Mouse (Mus musculus) kidney, postnatal 25 days (tissue): ENCODE data around the gene Crispld2.

ENCODE experiments used
- DNase-seq, 2 experiments: peaks; one replicate each; pipeline ENCODE4 v3.0.0; 2021; ENCODE audit warnings: mixed read lengths in 2 of 2

The Crispld2 gene

DNA sequence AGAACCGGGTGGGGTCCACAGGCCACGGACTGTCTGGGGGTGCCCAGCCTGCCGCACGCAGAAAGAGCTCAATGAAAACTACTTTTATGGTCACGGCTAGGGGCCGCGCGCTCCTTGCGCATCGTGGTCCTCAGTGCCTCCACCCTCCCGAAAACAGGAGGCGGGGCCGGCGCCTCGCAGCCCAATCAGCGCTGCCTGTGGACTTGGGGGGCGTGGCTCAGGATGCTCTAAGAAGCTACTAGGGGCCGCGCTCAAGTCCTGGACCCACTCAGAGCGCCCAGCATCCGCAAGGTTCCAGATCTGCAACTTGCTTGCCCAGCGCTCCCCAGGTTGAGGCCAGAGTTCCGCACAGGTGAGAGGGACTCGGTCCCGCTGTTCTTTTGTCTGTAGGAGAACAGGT lies at the start of gene Crispld2:
Gene Crispld2 (plus strand): TSS at position 190 of the 400 bp plus-strand sequence.
- DNase-seq, result peak; percentile 82 to 84

DNA sequence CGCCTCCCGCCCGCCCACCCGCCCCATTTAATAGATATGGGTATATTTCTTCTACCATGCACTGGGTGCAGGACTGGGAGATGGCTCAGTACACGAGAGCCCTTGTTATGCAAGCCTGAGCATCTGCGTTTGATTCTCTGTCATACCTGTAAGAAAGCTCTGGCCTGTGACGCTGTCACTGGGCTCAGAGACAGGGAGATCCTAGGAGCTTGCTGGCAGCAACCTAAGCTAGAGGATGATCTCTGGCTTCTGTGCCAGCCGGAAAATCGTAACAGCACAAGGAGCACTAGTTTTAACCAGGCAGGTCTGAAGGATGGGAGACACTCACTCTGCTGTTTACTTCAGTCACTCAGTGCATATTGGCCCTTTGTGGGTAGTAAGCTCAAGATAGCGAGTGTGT lies 48.6 kb upstream of the Crispld2 start:
- no peak for DNase-seq

DNA sequence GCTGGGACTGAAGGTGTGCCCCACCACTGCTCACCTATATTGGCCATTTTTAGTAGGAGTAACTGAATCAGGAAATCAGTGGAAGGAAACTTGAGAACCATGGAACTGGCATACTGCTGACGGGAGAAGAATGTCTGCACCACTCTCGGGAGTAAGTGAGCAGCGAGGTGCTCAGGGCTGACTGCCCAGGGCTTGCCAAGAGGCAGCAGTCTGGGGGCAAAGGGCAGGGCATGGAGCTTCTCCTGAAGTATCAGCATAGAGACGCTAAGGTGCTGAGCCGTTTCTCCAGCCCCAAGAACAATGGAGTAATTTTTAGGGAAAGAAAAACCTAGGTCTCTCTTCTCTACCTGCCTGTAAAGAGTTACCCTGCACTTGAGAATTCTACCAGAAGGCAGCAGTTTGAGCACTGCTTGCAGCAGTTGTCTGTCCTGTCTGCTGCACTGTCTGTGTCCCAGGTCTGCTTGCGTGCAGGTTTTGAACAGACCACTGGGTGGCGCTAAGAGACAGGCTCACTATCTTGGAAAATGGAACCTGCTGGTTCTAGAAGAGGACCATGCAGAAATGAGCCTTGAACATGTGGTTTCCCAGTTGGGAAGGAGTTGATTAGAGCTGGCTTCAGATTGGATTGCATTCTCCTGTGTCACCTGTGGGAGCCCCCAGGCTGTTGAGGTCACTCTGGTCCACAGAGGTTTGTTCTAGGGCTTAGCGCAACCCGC lies 48.0 kb upstream of the Crispld2 start:
- DNase-seq, result peak; percentile 85 to 91

DNA sequence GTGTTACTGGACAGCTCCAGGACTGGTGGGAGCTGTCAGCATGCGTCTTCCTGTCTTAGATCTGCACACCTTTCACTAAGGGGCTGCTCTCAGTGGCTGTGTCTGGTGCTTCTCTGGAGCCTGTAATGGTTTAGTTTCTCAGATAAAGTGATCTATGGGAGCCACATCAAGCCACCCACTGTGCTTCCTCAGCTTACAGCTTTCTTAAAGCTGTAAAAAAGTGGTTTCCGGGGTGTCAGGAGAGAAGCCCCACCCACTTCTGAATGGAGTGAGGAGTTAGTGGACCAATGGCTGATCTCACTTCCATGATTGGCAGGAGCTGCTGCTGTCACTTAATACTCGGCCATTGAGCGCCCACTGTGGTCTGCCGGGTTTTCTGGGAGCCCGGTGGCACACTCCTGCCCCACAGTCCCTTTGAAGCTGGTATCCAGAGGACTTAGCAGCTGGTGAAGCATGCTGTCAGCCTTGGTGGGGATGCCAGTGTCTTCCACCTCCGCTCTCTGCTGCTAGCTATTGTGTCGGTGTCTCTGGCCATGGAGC lies 45.8 kb upstream of the Crispld2 start:
- DNase-seq, result no peak

DNA sequence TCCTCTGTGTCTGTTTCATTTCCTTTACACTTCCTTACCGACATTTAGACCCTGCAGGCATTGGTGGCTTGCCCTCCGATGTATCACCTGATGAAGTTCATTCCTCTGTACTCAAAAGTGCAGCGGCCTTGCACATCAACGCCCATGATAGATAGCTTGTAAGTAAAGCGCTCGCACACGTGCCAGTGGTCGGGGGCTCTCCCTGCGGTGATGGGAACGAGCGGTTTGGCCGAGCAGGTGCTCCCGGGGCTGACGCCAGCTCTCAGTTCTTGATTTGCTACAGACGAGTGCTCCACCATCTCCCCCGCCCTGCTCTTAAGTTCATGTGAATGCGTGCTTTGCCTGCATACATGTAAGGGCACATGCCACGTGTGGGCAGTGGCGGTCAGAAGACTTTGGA lies 44.6 kb upstream of the Crispld2 start:
- DNase-seq, result no peak

- no peak for DNase-seq
Observed at GRCm38 (mm10) chr8:119948340-119948739, 43.9 kb upstream of the Crispld2 start.

DNA sequence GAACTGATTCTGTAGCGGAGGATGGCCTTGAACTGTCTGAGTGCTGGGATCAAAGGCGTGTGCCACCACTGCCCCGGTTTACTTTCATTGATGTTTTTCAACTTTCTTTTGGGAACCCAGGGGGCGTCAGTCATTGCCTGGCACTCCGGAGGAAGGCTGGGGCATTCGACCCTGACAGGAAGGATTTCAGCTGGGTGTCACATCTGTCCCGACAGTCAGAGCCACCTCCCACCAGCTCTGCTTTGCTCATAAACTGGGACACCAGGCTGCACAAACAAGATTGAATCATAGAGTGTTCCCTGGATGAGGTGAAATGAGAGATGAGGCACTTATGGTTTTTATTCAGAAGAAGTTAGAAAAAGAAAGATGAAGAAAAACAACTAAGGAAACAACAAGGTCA lies 40.0 kb upstream of the Crispld2 start:
- DNase-seq, result no peak

DNA sequence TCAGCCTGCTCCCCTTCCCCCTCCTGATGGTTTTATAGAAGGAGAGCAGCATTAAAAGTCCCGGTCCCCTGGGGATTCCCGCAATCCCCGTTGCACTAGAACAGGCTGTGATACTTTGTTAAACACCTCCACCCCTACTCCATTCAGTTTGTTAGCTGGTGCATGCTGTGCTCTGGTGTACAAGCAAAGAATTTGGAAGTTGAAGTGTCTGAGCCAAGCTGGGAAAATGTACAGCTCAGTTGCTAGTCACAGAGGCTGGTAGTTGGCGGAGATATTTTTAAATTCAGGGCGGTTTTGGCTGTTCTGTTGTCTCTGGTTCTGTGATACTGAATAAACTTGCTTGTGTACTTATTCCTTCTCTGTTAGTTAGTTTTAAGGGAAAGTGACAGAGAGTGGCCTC lies 39.5 kb upstream of the Crispld2 start:
- DNase-seq, result no peak

DNA sequence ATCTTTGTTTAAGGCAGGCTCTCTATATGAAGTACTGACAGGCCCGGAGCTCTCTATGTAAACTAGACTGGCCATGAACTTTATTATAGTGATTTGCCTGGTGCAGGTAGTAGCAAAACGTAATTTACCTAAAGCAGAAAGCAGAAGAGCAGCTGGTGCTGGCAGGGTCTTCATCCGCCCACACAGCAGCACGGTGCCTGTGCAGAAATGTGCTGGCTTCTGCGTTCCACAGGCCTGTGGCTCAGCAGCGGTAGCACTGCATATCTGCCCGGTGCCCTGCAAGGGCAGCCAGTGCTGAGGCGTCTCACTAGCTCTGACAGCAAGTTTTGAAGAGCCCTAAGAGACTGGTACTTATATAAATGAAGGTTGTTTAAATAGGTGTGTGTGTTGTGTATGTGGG lies 36.9 kb upstream of the Crispld2 start:
- no peak for DNase-seq

- DNase-seq, result peak; percentile 55 to 65
Observed at GRCm38 (mm10) chr8:119958076-119958475, 34.2 kb upstream of the Crispld2 start.

DNA sequence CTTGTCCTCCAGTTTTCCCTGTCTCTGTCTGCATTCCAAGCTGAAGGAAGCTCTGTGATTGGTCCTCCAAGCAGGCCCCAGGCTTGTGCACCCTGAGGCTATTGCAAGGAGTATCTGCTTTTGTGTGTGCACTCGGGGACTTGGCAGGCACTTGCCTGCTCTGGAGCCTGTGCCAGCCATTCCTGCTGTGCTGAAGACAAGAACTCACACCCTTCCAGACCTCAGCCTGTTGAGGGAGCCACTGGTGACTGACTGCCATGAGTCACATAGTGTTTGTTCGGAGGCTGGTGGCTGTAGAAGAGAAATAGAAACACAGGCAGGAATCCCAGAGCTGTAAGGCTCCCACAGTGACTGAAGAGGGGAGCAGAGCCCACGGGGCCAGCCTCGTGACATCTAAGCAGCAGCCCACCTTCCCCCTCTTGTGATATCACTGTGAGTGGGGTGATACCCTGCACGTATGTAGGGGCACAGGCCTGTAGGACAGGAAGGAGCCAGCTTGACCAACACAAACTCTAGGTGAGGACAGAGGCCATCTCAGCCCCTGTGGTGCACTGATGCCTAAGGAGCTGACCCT lies 31.6 kb upstream of the Crispld2 start:
- no peak for DNase-seq

GRCm38 (mm10) chr8:119964859-119965258 lies 27.4 kb upstream of the Crispld2 start:
- DNase-seq, result no peak

GRCm38 (mm10) chr8:119967435-119967834 lies 24.8 kb upstream of the Crispld2 start:
- no peak for DNase-seq

- no peak for DNase-seq
Observed at GRCm38 (mm10) chr8:119970169-119970568, 22.1 kb upstream of the Crispld2 start.

DNA sequence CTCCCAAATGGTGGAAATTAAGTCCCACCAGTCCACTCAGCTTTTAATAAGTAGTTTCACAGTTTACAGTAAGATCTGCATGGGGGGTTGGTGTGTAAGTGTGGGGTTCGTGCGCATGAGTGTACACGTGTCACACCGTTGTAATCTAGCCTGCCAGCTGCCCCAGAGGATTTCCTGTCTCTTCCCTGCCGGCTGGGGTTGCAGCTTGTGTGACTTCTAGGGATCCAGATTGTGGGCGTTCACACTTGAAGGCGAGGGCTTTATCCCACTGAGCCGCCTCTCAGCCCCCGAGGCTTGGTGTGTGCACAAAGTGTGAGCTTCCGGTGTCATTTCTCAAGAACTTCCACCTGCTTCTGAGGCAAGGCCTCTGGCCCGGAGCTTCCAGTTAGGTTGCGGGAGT lies 19.7 kb upstream of the Crispld2 start:
- DNase-seq, result peak in 1 of 2 experiments; percentile 56

- DNase-seq, result no peak
Observed at GRCm38 (mm10) chr8:119978770-119979381, 13.4 kb upstream of the Crispld2 start.

DNA sequence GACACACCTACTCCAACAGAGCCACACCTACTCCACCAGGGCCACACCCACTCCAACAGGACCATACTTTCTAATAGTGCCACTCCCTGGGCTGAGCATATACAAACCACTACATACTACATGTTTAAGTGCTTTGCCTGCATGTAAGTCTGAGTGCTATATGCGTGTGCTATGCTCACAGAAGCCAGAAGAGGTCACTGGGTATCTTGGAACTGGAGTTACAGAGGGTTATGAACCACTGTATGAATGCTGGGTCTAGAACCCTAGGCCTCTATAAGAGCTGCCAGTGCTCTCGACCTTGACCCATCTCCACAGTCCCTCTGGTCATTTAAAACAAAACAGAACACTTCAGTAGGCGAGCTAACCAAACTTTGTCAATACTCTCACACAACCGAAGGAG lies 11.0 kb upstream of the Crispld2 start:
- DNase-seq, result no peak

DNA sequence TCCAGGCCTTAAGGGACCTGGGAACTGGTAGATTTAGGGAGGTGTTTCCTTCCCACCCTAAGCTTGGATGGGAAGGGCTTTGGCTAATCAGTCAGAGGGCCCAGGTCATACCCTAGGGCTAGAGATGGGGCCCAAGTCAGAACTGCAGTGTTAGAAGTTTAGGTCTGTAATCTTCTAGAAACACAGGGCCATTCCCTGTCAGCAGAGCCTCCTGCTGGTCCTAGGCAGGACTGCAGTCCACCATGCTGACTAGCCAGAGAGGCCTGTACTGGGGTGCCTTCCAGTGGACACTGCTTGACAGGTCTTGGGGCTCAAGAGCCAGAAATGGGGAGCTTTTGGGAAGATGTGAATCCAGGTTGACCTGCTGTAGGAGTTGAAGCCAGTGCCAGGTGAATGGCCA lies 8.2 kb upstream of the Crispld2 start:
- DNase-seq, result peak; percentile 55 to 56

- DNase-seq, result no peak
Observed at GRCm38 (mm10) chr8:119986174-119986573, 6.1 kb upstream of the Crispld2 start.

DNA sequence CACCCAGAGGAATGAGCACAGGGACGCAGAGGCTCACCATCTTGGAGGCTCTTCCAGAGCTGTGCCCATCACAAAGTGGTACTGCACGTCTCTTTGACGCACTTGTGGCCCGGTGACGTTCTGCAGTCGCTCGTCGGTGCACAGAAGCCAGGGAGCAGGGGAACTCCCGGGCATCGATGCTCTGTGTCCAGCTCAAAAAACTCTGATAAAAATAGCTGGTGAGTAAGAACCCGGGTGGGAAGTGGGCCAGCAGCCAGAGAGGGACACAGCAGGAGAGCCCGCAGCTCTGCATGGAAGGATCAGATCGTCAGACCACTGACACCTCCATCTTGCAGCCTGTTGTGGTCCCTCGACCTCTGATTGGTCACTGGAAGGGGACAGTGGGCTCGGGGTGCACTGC lies 4.2 kb upstream of the Crispld2 start:
- no peak for DNase-seq

DNA sequence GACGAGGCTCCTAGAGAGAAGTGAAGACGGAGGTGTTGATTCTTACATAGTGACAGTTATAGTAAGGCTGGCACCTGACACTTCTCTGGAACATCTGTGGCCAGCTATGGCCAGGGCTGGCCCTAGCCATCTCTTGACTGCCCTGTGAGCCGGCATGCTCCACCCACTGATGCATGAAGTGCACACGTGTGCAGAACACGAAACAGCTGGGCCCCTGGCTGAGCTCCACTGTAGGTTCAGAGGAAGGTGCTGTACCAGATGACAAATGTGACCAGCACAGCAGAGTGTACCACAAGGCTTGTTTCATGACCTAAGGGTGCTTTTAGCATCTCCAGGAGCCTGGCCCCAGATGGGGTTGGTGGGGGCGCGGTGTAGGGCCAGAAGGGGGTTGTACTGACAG lies 1.9 kb downstream of the Crispld2 start:
- DNase-seq, result no peak

GRCm38 (mm10) chr8:119994556-119994955 lies 2.3 kb downstream of the Crispld2 start:
- DNase-seq, result no peak

DNA sequence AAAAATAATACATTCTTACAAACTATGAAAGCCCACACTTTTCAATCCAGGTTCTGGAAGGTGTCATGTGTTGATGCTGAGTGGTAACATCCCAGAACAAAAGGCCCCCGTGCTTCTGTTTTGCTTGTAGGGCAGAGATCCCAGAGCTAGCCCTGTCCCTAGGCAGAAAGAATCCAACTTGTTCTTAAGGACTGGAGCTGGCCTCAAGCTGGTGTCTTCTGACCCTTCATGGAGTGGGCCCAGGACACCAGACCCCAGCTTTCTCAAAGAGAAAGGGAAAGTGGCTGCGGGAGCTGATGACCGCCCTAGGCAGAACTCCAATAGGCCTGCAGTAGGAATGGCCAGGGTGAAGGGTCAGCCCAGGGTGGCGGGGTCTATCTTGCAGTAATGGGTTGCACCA lies 5.0 kb downstream of the Crispld2 start:
- no peak for DNase-seq

GRCm38 (mm10) chr8:120000461-120000860 lies 8.2 kb downstream of the Crispld2 start:
- no peak for DNase-seq
